Mouse (Mus musculus) cerebellum, adult 2 months (tissue): ENCODE data around the gene Csk. TPM values are rescaled to one million over a fixed set of nuclear protein-coding genes. Genes with fewer than 3 reads are reported as not detected.
A peak's percentile ranks its signal among the peaks of the same experiment; 100 is the strongest.

Experiments
- DNase-seq, 2 experiments: peaks; one replicate each; pipeline ENCODE4 v3.0.0; 2021
- H3K27ac ChIP-seq: fragments of 200-500 bp; 2 replicates; pipeline ENCODE4 v1.5.1; 2012; ENCODE audit warnings: low read length, control low read depth, inconsistent platforms; ENCODE audit not compliant: insufficient read depth
- H3K27me3 ChIP-seq: fragments of 200-500 bp; 2 replicates; pipeline ENCODE4 v1.6.1; 2012; ENCODE audit warnings: inconsistent platforms, mild to moderate bottlenecking, low read length, moderate library complexity; ENCODE audit not compliant: control insufficient read depth, insufficient read depth
- H3K4me1 ChIP-seq: fragments of 200-500 bp; 2 replicates; pipeline ENCODE4 v1.6.1; 2011; ENCODE audit warnings: low read length; ENCODE audit not compliant: control insufficient read depth, insufficient read depth
- H3K4me3 ChIP-seq: fragments of 200-500 bp; replicated peaks from 2 replicates; pipeline ENCODE3; 2011; ENCODE audit warnings: mild to moderate bottlenecking, low read depth, low read length, control low read depth; ENCODE audit not compliant: insufficient read depth
- CTCF ChIP-seq: fragments of 200-500 bp; IDR thresholded peaks from 2 replicates; pipeline ENCODE4 v1.5.1; 2011; ENCODE audit warnings: low read depth, mild to moderate bottlenecking, control low read depth, low read length, moderate library complexity, borderline replicate concordance; ENCODE audit not compliant: insufficient read depth
- POLR2A ChIP-seq: fragments of 200-500 bp; IDR thresholded peaks from 2 replicates; pipeline ENCODE4 v1.6.1; 2011; ENCODE audit warnings: low read length, control low read depth, borderline replicate concordance; ENCODE audit not compliant: insufficient read depth
- WGBS: fragments of 180-500 bp; shearing (Covaris S2); methylation state at CpG from one replicate; pipeline ENCODE4 v1.1.7; 2018; 5-methylcytosine and 5-hydroxymethylcytosine counted together
- polyA plus RNA-seq: library from polyadenylated mRNA; depleted of rRNA; stranded (reverse); fragments of >200 nt; gene quantifications from 2 replicates; pipeline ENCODE4 v1.2.3, GENCODE M21; 2012

The Csk gene
- polyA plus RNA-seq, 1 experiment = 57.2 TPM

DNA sequence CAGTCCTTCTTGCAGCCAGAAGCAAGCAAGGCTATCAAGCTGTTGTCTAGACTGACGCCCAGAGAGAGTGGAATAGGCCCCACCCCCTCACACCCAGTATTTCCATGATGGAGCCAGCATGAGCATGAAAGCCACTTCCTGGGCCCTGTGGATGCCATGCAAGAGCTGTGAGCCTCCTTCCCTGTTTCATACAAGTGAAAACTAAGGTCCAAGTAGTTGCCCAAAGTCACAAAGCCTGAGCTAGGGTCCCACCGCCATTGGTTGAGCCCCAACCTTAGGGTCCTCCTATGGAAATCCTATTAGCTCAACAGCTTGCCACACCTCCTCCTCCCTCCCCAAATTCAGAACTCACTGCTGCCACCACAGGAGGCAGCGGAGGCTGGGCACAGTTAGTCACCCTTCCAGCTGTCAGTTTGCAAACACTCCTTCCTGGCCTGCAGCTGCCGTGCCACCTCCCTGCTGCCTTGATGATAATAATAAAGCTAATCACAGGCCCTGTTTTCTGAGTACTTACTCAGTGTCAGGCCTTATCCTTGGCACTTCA is 19.9 kb downstream of the Csk start:
- H3K4me3 ChIP-seq = no peak overlapping the region
- H3K27me3 ChIP-seq = no peaks in the 10 kb centered on the region
- DNase-seq = no peak
- no peak overlapping the region for H3K27ac ChIP-seq
- TF ChIP-seq CTCF (no peak), POLR2A (no peak)
- WGBS = 39% methylated on average over 4 of the region's 4 CpGs
- H3K4me1 ChIP-seq = peaks cover 29% of the 10 kb centered on the region

DNA sequence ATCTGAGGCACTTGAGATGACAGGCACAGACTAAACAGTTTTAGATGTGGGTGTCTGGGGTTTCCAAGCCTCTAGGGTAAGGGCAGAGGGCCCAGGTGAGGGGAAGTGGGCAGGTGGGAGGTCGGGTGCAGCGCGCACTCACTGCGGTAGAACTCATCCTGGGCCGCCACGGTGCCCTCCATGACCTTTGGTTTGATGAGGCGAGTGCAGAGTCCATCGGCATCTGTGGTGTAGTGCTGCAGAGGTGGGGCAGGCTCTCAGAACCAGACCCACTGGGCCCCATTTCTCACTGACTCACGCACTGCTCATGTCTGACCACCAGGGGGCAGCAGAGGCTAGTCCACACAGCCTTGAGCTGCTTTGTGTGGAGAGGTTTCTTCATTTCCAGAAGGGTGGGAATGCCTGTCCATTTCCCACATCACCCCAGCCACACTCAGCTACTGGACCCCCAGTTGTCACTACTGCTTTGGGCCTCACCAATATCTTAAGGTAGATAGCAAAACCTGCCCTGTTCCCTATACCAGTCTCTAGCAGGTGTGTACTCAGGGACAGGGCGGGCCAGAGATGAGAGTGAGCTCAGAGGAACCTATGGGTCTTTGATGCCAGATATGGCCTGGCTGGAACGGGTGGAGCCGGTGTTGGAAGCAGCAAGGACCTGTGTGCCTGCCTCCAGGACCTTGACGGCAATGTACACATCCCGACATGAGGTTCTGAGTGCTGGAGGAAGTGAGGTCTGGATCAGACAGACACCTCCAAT is 24.1 kb downstream of the Csk start:
- no peak overlapping the region for H3K4me3 ChIP-seq
- DNase-seq = peak; percentile 68 to 83
- H3K4me1 ChIP-seq = peaks cover 32% of the 10 kb centered on the region
- 68% methylated on average over 14 of the region's 14 CpGs for WGBS
- H3K27ac ChIP-seq = no peak overlapping the region
- H3K27me3 ChIP-seq = no peaks in the 10 kb centered on the region
- TF ChIP-seq CTCF (peak; percentile 96), POLR2A (no peak)

DNA sequence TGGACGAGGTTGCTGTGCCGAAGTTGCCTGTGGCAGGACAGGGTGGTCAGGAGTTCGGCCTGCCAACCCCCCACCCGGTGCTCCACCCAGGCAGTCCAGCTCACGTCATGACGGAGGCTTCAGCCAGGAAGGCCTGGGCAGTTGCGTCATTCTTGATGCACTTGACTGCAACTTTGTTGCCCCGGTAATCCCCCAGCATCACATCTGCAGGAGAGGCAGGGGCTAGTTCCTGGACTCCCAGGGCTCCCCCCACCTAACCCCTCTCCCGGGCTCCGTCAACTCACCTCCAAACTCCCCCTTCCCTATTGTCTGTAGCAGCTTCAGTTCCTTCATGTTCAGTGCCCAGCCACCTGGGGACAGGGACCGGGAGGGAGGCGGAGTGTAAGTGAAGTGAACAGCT is 24.7 kb downstream of the Csk start:
- Histone ChIP-seq H3K27ac (no peak overlapping the region), H3K4me1 (peaks cover 32% of the 10 kb centered on the region), H3K27me3 (no peaks in the 10 kb centered on the region), H3K4me3 (no peak overlapping the region)
- TF ChIP-seq CTCF (no peak), POLR2A (no peak)
- WGBS = 89% methylated on average over 12 of the region's 12 CpGs
- no peak for DNase-seq

DNA sequence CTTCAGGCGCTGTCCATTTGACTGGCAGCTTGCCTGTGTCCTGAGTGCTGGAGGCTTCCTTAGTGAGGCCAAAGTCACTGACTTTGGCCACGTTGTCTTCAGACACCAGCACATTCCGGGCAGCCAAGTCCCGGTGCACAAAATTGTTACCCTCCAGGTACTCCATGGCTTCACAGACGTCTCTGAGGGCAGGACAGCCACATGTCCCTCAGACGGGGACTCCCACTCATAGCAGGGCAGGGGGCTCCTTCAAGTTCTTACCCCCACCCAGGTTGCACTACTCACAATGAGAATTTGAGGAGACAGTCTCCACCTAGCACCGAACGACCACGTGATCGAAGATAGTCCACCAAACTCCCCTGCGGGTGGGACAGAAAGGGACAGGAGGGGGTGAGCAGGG is 25.5 kb downstream of the Csk start:
- Histone ChIP-seq H3K4me1 (peaks cover 29% of the 10 kb centered on the region), H3K27me3 (no peaks in the 10 kb centered on the region), H3K4me3 (no peak overlapping the region), H3K27ac (no peak overlapping the region)
- DNase-seq = no peak
- no peak for TF ChIP-seq POLR2A
- TF ChIP-seq CTCF = no peak
- WGBS = 91% methylated on average over 11 of the region's 11 CpGs

DNA sequence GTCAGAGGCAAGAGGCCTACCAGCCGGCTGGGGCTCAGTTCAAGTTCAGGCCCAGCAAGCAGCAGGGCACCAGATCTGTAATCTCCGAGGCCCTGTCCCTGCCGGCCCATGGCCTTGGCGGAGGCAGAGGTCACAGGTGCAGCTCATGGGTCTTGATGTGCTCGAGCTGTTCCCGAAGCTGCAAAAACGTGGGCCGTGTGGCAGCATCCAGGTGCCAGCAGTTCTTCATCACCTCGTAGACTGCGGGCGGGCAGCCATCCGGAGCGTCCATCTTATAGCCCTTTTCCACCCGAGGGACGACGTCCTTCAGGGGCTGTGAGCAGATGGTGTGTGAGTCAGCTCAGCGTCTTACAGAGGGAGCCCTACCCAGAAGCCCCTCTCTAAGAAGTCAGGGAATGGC is 26.2 kb downstream of the Csk start:
- WGBS = 78% methylated on average over 17 of the region's 17 CpGs
- no peak for DNase-seq
- Histone ChIP-seq H3K4me3 (no peak overlapping the region), H3K27ac (no peak overlapping the region), H3K4me1 (peaks cover 29% of the 10 kb centered on the region), H3K27me3 (no peaks in the 10 kb centered on the region)
- TF ChIP-seq POLR2A (no peak), CTCF (no peak)

DNA sequence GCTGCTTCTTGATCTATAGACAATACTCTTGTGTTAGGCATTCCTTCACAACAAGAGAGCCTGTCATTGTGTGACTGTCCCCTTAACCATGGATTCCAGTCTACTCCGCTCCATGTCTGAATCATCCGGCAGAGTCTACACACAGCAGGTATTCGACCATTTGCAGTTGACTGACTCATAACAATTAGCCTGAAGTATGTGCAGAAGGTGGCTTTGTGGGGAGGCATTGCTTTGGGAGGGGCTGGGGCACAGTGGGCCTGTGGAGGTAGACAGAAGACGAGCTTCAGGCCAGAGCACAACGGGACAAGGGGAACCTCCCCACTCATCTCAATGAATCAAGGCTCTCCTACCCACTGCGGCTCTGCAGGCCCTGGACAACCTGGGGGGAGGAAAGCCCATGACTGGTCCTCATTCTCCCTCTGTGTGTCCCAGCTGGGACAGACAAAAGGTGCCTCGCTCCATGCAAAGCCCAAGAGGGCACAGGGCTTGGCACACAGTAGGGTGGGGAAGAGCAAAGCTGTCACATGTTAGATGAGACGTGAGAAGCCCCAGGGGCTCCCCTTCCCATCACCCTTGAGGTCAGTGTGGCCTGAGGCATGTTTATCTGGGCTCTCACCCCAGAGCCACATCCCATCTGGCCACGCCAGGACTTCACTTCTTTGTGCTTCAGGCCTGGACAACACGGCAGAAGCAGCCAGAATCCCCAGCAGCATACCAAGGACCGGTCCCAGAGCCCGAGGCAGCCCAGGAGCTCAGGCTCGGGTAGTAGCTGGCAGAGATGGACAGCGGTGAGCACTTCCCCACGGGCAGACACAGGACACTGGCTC is 27.5 kb downstream of the Csk start:
- Histone ChIP-seq H3K4me1 (peaks cover 29% of the 10 kb centered on the region), H3K27ac (peak overlapping the region; percentile 14; the same call in 1 of the 2 replicates), H3K4me3 (no peak overlapping the region), H3K27me3 (no peaks in the 10 kb centered on the region)
- TF ChIP-seq CTCF (no peak), POLR2A (no peak)
- peak; percentile 47 to 77 for DNase-seq
- WGBS = 20% methylated on average over 15 of the region's 15 CpGs

DNA sequence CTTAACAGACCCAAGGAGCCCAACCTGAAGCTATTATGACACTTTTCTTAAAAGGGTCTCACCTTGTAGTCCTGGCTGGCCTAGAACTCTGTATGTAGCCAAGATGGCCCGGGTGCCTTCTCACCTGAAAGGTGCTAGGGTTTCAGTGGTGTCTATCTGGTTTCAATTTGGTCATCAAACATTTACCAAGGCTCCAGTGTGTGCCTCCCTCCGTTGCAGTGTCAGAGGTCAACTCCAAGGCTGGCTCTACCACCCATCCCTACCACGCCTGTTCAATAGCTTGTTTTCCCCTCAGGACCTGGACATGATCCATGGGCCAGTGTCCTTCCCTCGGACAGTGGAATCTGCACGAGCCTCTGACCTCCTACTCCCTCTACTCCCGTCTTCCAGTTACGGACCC is 29.1 kb downstream of the Csk start:
- no peak for DNase-seq

More for the DNA sequence above, 29.1 kb downstream of the Csk start:
- no peak for TF ChIP-seq CTCF
- no peak for TF ChIP-seq POLR2A
- WGBS = 89% methylated on average over 7 of the region's 7 CpGs
- Histone ChIP-seq H3K27ac (no peak overlapping the region), H3K4me1 (peaks cover 29% of the 10 kb centered on the region), H3K27me3 (no peaks in the 10 kb centered on the region), H3K4me3 (no peak overlapping the region)
